Mouse (Mus musculus) hindbrain, embryonic 12.5 days (tissue): ENCODE measurements around the gene Esp18. TPM values are rescaled to one million over a fixed set of nuclear protein-coding genes. Genes with fewer than 3 reads are reported as not detected.

Source experiments
- ATAC-seq: fragments of 200-750 bp; cut with Nextera tagmentation; 2 replicates; pipeline ENCODE4 v1.8.0; 2017; ENCODE audit warnings: moderate TSS enrichment; ENCODE audit not compliant: low FRiP score
- H3K27ac ChIP-seq: fragments of 300-500 bp; sonication (generic); 2 replicates; pipeline ENCODE4 v1.5.1; 2016; ENCODE audit warnings: mild to moderate bottlenecking
- H3K27me3 ChIP-seq: fragments of 300-500 bp; sonication (generic); 2 replicates; pipeline ENCODE4 v1.6.1; 2016; ENCODE audit warnings: mild to moderate bottlenecking
- H3K36me3 ChIP-seq: fragments of 300-500 bp; sonication (generic); 2 replicates; pipeline ENCODE4 v1.6.1; 2016; ENCODE audit warnings: mild to moderate bottlenecking
- H3K4me1 ChIP-seq: fragments of 300-500 bp; sonication (generic); 2 replicates; pipeline ENCODE4 v1.6.1; 2016
- H3K4me2 ChIP-seq: fragments of 300-500 bp; sonication (generic); replicated peaks from 2 replicates; pipeline ENCODE4 v1.6.1; 2016; ENCODE audit warnings: mild to moderate bottlenecking
- H3K4me3 ChIP-seq: fragments of 300-500 bp; sonication (generic); 2 replicates; pipeline ENCODE4 v1.5.1; 2016; ENCODE audit warnings: mild to moderate bottlenecking
- H3K9ac ChIP-seq: fragments of 300-500 bp; sonication (generic); 2 replicates; pipeline ENCODE4 v1.6.1; 2016; ENCODE audit warnings: mild to moderate bottlenecking, moderate library complexity
- H3K9me3 ChIP-seq: fragments of 300-500 bp; sonication (generic); replicated peaks from 2 replicates; pipeline ENCODE4 v1.6.1; 2016; ENCODE audit warnings: mild to moderate bottlenecking
- WGBS: fragments of 180-500 bp; shearing (Covaris S2); methylation state at CpG from one replicate; pipeline ENCODE4 v1.1.7; 2016; 5-methylcytosine and 5-hydroxymethylcytosine counted together
- microRNA-seq: library from miRNA; unstranded; fragments of <30 nt; microRNA quantifications from one replicate; pipeline ENCODE4, GENCODE M21; 2017
- polyA plus RNA-seq: library from polyadenylated mRNA; unstranded; fragments of >200 nt; fragmentation: Nextera tagmentation; extraction: Ambion mirVana; gene quantifications from 2 replicates; pipeline ENCODE4 v1.2.1, GENCODE M21; 2016

The Esp18 gene
- polyA plus RNA-seq = not detected in 2 replicates

DNA sequence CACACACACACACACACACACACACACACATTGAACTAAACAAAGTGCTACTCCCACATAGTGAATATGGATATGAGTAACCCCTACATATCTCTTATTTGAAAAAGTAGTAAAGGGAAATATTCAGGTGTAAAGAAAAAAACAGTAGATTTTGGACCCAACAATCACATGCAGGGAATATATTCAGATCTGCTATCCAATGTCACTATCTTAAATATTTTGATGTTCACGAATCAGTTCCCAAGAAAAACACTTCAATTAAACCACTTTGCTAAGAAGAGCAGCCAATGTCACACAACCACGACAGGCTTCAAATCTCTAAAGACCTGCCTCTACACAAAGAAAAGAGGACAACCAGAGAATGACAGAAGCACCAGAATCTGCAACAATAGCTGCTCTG is at the start of gene Esp18:
Gene Esp18, plus strand, starts transcription at position 301 of the 400 bp plus-strand sequence.
- H3K4me3 ChIP-seq = no peak within 1 kb of the TSS
- no peak within 1 kb of the TSS for H3K9ac ChIP-seq
- no peak for ATAC-seq
- H3K27me3 ChIP-seq = no peaks in the 10 kb centered on the region
- 67% methylated on average over 2 of the region's 2 CpGs for WGBS
- H3K36me3 ChIP-seq = no peaks in the 10 kb centered on the region
- no peak within 1 kb of the TSS for H3K27ac ChIP-seq
- no peaks in the 10 kb centered on the region for H3K9me3 ChIP-seq
- H3K4me1 ChIP-seq = no peaks in the 10 kb centered on the region
- H3K4me2 ChIP-seq = no peak within 1 kb of the TSS

DNA sequence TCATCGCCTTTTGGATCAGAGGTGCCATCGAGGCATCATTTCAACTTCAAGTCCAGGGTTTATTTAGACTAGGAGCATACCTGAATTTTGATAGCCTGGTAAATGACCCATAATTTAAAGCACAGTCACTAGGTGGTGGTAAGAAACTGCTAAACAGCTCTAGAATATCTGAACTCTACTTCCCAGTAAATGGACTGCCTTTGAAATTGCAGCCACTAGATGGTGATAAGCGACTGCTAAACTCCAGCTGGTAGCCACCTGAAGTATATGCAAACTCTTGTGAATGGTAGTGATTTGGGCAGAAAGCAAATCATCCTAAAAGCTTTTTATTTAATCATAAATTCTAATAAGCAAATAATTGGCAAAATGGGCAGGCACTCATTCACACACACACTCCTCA is 42.8 kb upstream of the Esp18 start:
- 62% methylated on average over 3 of the region's 3 CpGs for WGBS
- no peaks in the 10 kb centered on the region for H3K36me3 ChIP-seq

More for the DNA sequence above, 42.8 kb upstream of the Esp18 start:
- no peak for ATAC-seq
- Histone ChIP-seq H3K4me3 (no peak overlapping the region), H3K27me3 (no peaks in the 10 kb centered on the region), H3K4me1 (no peaks in the 10 kb centered on the region), H3K4me2 (no peak overlapping the region), H3K9me3 (0 out of 2 replicates have a peak, but pooled peaks cover 5% of the 10 kb centered on the region), H3K27ac (no peak overlapping the region), H3K9ac (no peak overlapping the region)

Small RNAs within 50 kb of the gene (microRNA-seq; reads per million reads assigned to microRNA genes)
- not detected for gene Gm26429

Other genes starting within 250 kb of the Esp18 start
- gene Esp16, start 129.8 kb downstream of the Esp18 start, polyA plus RNA-seq = not detected in 2 replicates
- gene Esp15, start 234.6 kb downstream of the Esp18 start, polyA plus RNA-seq = not detected in 2 replicates